Mouse (Mus musculus) midbrain, embryonic 13.5 days (tissue): ENCODE data around the gene Gm21969. TPM values are rescaled to one million over a fixed set of nuclear protein-coding genes. Genes with fewer than 3 reads are reported as not detected.

Experiments
- ATAC-seq: fragments of 200-750 bp; cut with Nextera tagmentation; 2 replicates; pipeline ENCODE4 v1.8.0; 2017; ENCODE audit warnings: mild to moderate bottlenecking, moderate TSS enrichment, moderate library complexity
- H3K27ac ChIP-seq: fragments of 300-500 bp; sonication (generic); 2 replicates; pipeline ENCODE4 v1.5.1; 2015; ENCODE audit warnings: inconsistent platforms, mild to moderate bottlenecking, moderate library complexity
- H3K27me3 ChIP-seq: fragments of 300-500 bp; sonication (generic); 2 replicates; pipeline ENCODE4 v1.6.1; 2015; ENCODE audit warnings: mild to moderate bottlenecking, inconsistent platforms
- H3K36me3 ChIP-seq: fragments of 300-500 bp; sonication (generic); 2 replicates; pipeline ENCODE4 v1.6.1; 2015; ENCODE audit warnings: mild to moderate bottlenecking, inconsistent platforms
- H3K4me1 ChIP-seq: fragments of 300-500 bp; sonication (generic); replicated peaks from 2 replicates; pipeline ENCODE4 v1.6.1; 2015; ENCODE audit warnings: inconsistent platforms
- H3K4me2 ChIP-seq: fragments of 300-500 bp; sonication (generic); replicated peaks from 2 replicates; pipeline ENCODE4 v1.6.1; 2015; ENCODE audit warnings: moderate library complexity, mild to moderate bottlenecking, inconsistent platforms
- H3K4me3 ChIP-seq: fragments of 300-500 bp; sonication (generic); replicated peaks from 2 replicates; pipeline ENCODE4 v1.5.1; 2015; ENCODE audit warnings: mild to moderate bottlenecking, inconsistent platforms
- H3K9ac ChIP-seq: fragments of 300-500 bp; sonication (generic); replicated peaks from 2 replicates; pipeline ENCODE4 v1.6.1; 2015; ENCODE audit warnings: mild to moderate bottlenecking, inconsistent platforms
- H3K9me3 ChIP-seq: fragments of 300-500 bp; sonication (generic); 2 replicates; pipeline ENCODE4 v1.6.1; 2016; ENCODE audit warnings: mild to moderate bottlenecking, inconsistent platforms
- WGBS: fragments of 180-500 bp; shearing (Covaris S2); methylation state at CpG from one replicate; pipeline ENCODE4 v1.1.7; 2015; 5-methylcytosine and 5-hydroxymethylcytosine counted together
- polyA plus RNA-seq: library from polyadenylated mRNA; unstranded; fragments of >200 nt; fragmentation: Nextera tagmentation; extraction: Ambion mirVana; gene quantifications from 2 replicates; pipeline ENCODE4 v1.2.1, GENCODE M21; 2015

Gene Gm21969
- polyA plus RNA-seq, 1 experiment from 2014 or later: not detected

DNA sequence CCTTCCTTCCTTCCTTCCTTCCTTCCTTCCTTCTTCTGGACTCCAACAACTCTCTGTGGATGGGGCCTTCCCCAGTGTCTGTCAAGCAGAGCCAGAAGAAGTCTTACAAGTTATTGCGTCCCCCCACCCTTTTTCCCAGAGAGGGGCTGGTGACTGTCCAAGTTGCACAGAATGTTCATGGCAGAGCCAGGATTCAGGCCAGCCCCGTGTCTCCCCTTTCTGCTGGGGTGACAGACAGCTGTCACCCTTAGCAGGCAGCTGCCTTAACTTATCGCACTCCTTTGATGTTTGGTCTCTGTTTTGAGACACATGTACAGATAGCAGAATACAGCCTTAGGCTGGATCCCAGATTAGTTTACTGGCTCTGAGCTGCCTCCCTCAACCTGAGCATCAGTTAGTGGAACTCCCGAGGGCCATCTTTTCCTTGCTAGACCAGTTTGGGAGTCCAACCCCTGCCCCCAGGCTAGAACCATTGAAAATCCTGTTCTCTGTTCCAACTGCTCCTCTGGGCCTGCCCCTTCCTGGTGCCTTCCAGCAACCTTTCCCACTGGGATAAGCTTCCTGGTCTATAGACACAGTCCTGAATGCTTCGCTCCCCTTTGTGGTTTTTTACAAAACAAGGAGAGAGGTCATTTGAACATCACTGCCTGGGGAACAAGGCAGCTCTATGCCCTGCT, 13.5 kb upstream of the Gm21969 start:
- Histone ChIP-seq H3K36me3 (no peaks in the 10 kb centered on the region), H3K27ac (peak overlapping the region; percentile 47), H3K4me3 (no peak overlapping the region), H3K27me3 (no peaks in the 10 kb centered on the region), H3K9ac (0 out of 2 replicates have a peak overlapping the region, but pooled peaks have one; percentile 37), H3K9me3 (no peaks in the 10 kb centered on the region), H3K4me2 (no peak overlapping the region), H3K4me1 (peaks cover 17% of the 10 kb centered on the region)
- WGBS: 44% methylated on average over 5 of the region's 5 CpGs
- ATAC-seq: no peak

DNA sequence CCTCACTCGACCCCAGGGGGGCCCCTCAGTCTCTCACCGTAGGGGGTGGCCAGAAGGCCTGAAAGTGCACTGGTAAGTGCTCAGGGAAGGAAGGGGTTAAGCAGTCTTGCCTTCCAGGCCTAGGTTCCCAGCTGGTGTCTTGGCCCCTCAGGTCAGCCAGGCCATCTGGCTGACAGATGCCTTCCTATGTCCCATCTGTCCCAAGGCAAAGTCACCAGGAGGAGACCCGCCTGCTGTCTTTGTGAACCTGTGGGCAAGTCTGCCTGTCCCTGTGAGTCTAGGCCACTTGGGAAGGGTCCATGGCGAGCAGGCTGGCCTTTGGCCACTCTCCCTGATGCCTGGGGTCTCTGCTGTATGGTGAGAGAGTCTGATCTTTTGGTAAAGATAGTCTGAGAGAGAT, 12.5 kb upstream of the Gm21969 start:
- no peak overlapping the region for H3K4me2 ChIP-seq
- H3K27ac ChIP-seq: peak overlapping the region; percentile 47

DNA sequence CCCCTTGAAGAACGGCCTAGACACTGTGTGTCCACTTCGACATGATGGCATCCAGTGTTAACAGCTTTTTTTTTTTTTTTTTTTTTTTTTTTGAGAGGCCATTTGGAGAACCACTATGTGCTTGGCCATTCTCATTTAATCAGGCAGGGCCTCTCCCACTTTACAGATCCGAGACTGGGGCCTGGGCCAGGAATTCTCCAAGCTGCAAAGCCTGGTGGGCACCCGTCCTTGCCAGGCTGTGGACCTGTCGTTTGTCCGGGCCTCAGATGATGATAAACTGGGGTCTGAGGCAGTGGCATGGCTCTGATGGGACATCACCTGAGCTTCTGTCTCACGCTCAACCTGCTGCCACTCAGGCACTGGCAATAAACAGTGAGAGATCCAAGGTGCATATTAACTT, 10.1 kb upstream of the Gm21969 start:
- no peaks in the 10 kb centered on the region for H3K9me3 ChIP-seq
- no peak for ATAC-seq
- H3K4me1 ChIP-seq: peaks cover 42% of the 10 kb centered on the region
- 87% methylated on average over 7 of the region's 7 CpGs for WGBS
- H3K36me3 ChIP-seq: no peaks in the 10 kb centered on the region
- H3K4me2 ChIP-seq: no peak overlapping the region
- 0 out of 2 replicates have a peak, but pooled peaks cover 3% of the 10 kb centered on the region for H3K27me3 ChIP-seq
- no peak overlapping the region for H3K9ac ChIP-seq
- no peak overlapping the region for H3K27ac ChIP-seq
- no peak overlapping the region for H3K4me3 ChIP-seq

More for the DNA sequence above, 12.5 kb upstream of the Gm21969 start:
- H3K9ac ChIP-seq: no peak overlapping the region
- 27% methylated on average over 4 of the region's 4 CpGs for WGBS
- H3K4me1 ChIP-seq: peaks cover 17% of the 10 kb centered on the region
- ATAC-seq: peak; percentile 25; the same call in 1 of the 2 replicates
- 0 out of 2 replicates have a peak, but pooled peaks cover 2% of the 10 kb centered on the region for H3K27me3 ChIP-seq
- no peaks in the 10 kb centered on the region for H3K9me3 ChIP-seq
- no peaks in the 10 kb centered on the region for H3K36me3 ChIP-seq
- no peak overlapping the region for H3K4me3 ChIP-seq

- no peak for ATAC-seq
- WGBS: 79% methylated on average over 6 of the region's 6 CpGs
- peaks cover 46% of the 10 kb centered on the region for H3K4me1 ChIP-seq
Observed at GRCm38 (mm10) chr4:139593383-139593782, 9.6 kb upstream of the Gm21969 start.

DNA sequence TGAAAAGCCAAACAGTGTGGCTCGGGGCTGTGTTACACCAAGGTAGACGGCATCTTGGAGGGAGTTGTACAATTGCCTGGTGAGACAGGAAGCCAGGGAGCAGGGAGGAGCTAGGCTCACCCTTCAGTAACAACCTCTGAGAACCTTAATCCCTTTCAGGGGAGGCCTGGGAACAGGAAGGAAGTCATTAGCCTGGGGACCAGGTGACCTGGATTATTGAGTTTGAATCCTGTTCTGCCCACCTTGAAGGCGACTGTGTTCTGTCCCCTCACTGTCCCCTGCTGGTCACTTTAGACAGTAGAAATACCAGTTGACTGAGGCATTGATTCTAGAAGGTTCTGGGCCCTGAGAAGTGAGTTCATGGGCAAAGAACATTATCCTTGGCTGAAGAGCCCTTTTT, 8.9 kb upstream of the Gm21969 start:
- Histone ChIP-seq H3K4me1 (peaks cover 53% of the 10 kb centered on the region), H3K9ac (no peak overlapping the region), H3K4me3 (no peak overlapping the region), H3K27ac (no peak overlapping the region), H3K9me3 (no peaks in the 10 kb centered on the region), H3K36me3 (no peaks in the 10 kb centered on the region), H3K4me2 (no peak overlapping the region), H3K27me3 (0 out of 2 replicates have a peak, but pooled peaks cover 3% of the 10 kb centered on the region)
- no peak for ATAC-seq
- 60% methylated on average over 3 of the region's 3 CpGs for WGBS

More at GRCm38 (mm10) chr4:139593383-139593782, 9.6 kb upstream of the Gm21969 start:
- 0 out of 2 replicates have a peak, but pooled peaks cover 3% of the 10 kb centered on the region for H3K27me3 ChIP-seq
- no peaks in the 10 kb centered on the region for H3K36me3 ChIP-seq
- H3K9me3 ChIP-seq: no peaks in the 10 kb centered on the region
- no peak overlapping the region for H3K27ac ChIP-seq
- H3K4me2 ChIP-seq: no peak overlapping the region
- H3K9ac ChIP-seq: no peak overlapping the region
- no peak overlapping the region for H3K4me3 ChIP-seq

- Histone ChIP-seq H3K9me3 (no peaks in the 10 kb centered on the region), H3K9ac (no peak overlapping the region), H3K4me1 (peaks cover 58% of the 10 kb centered on the region), H3K27me3 (0 out of 2 replicates have a peak, but pooled peaks cover 3% of the 10 kb centered on the region), H3K4me2 (no peak overlapping the region), H3K27ac (peak overlapping the region; percentile 30; the same call in 1 of the 2 replicates), H3K36me3 (no peaks in the 10 kb centered on the region), H3K4me3 (no peak overlapping the region)
- peak; percentile 41 for ATAC-seq
- WGBS: 14% methylated on average over 9 of the region's 9 CpGs
Observed at GRCm38 (mm10) chr4:139596715-139597114, 6.3 kb upstream of the Gm21969 start.

DNA sequence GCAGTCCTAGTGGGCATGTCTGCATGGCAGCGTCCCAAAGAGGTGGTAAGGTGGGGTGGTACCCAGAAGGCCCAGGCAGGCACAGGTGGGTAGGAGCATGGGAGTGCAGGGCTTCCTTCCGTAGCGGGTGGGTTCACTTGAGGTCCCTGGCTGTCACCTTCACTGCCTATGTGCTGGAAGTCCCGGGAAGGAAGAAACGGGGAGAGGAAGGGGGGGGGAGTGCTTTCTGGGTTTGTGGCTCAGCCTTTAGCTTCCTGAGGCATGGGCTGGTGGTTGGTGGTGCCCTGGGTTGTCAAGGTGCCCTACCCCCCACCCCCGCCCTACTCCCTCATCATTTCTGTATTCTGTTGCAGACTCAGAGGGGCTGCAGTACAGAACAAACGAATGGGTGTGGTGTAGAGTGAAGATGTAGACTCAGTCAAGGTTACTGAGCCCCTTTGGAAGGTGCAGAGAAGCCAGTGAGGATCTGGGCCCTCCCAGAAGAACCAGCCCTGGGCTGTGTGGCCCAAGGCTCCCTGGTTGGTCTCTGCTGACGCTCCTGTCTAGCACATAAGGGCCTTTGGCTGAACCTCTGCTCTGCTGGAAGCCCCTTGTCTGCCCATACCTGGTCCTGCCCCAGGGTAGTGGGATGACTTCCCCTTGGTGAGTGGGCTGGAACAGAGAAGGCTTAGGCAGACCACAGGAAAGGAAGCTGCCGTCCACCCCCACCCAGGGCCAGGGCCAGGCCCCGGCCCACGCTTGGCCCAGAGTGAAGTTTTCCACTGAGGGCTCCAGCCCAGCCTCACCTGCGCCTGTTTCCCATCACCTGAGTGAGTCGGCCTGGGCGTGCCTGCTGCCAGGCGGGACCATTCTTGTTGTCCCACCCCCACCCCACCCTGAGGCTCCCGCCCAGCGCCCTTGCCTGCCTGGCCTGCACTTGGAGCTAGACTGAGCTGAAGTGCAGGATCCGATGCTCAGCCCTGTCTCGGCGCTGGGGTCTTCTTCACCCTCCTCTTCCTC, 5.4 kb upstream of the Gm21969 start:
- ATAC-seq: peak; percentile 18; the same call in 1 of the 2 replicates
- Histone ChIP-seq H3K27me3 (0 out of 2 replicates have a peak, but pooled peaks cover 3% of the 10 kb centered on the region), H3K9me3 (no peaks in the 10 kb centered on the region), H3K9ac (no peak overlapping the region), H3K4me1 (peaks cover 66% of the 10 kb centered on the region), H3K4me2 (no peak overlapping the region), H3K27ac (peak overlapping the region; percentile 30; the same call in 1 of the 2 replicates), H3K4me3 (no peak overlapping the region), H3K36me3 (no peaks in the 10 kb centered on the region)
- WGBS: 66% methylated on average over 19 of the region's 20 CpGs

DNA sequence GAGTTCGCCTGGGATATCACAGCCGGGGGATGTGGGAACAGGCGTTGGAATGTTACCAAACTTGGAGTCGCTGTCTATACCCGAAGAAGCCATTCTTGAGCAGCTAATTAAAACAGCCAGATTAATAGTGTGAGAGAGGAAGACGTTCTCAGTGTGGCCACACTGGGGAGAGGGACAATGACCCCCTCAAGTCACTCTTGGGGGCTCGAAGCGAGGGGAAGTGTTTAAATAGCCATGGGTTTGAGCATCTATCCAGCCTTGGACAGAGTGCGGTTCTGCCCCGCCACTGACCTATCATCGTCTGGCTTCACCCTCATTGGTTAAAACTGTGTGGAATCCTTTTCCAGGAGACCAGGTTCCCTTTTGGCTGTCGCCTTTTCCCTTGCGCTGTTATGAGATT, 4.6 kb upstream of the Gm21969 start:
- Histone ChIP-seq H3K9me3 (no peaks in the 10 kb centered on the region), H3K9ac (peak overlapping the region; percentile 37; the same call in 1 of the 2 replicates), H3K4me2 (peak overlapping the region; percentile 48), H3K27me3 (0 out of 2 replicates have a peak, but pooled peaks cover 3% of the 10 kb centered on the region), H3K4me3 (no peak overlapping the region), H3K27ac (peak overlapping the region; percentile 86), H3K36me3 (no peaks in the 10 kb centered on the region), H3K4me1 (peaks cover 66% of the 10 kb centered on the region)
- ATAC-seq: no peak
- 37% methylated on average over 13 of the region's 13 CpGs for WGBS

DNA sequence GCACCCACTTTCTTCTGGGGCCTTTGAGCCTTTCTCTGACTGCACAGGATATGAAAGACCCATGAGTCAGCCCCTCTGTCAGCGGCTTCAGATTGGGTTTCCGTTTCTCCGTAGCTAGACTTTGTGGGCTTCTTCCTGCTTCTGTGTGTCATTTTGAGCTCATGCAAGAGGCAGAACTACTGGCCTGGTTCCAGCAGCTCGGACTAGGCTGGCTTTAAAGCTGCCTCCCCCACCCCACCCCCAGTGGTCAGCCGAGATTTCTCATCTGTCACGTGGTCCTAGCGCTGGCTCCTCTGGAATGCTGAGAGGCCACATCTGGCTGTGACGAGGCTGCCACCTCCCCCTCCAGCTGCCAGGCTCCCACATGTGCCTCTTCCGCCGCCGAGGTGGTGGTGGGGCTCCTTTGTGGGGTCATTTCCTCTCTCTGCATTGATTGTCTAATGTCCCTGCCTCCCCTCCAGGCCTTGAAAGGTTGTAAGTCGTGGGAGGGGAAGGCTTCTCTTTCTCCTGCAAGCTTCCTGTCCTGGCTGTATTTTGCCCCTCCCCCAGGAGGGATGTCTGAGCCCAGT, 4.0 kb upstream of the Gm21969 start:
- peak; percentile 29 for ATAC-seq
- Histone ChIP-seq H3K9me3 (no peaks in the 10 kb centered on the region), H3K36me3 (no peaks in the 10 kb centered on the region), H3K4me3 (peak overlapping the region; percentile 11; the same call in 1 of the 2 replicates), H3K4me1 (peaks cover 66% of the 10 kb centered on the region), H3K27me3 (0 out of 2 replicates have a peak, but pooled peaks cover 3% of the 10 kb centered on the region), H3K4me2 (peak overlapping the region; percentile 48), H3K9ac (peak overlapping the region; percentile 37), H3K27ac (peak overlapping the region; percentile 86)
- 1% methylated on average over 12 of the region's 12 CpGs for WGBS

DNA sequence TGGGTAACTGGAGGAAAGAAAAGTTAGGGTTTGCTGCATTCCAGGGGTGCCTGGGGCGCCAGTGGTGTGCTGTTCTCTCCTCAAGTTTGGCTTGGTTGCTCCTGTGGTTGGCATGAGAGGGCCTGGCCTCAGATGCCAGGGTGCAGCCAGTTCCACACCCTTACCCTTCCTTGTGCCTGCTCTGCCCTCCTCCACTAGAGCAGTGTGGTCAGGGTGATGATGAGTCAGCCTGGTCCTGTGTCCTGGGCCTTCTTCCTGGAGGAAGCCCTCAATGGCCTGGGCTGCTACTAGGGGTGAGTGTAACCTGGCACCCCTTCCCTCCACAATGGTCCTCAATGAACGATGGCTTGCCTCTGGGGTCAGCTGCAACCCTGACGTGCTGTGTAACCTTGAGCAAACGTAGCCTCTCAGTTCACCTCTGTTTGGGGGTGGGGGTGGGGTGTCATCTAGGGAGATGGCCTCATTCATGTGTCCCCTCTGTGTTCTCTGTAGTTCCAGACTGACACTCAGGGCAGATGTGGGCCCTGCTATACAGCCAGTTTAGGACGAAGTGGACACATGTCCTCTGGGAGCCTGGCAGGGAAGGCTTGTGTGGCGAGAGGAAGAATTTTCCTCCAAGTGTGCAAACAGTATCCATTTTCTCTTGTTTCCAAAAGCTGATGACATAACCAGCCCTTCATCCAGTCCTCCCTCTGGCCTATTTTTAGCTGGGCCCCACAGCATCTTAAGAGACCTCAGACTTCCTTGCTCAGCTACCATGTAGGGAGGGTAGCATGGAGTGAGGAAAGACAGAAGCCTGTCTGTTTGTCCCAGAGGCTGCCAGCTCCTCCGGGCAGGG, 1.2 kb upstream of the Gm21969 start:
- H3K9me3 ChIP-seq: no peaks in the 10 kb centered on the region
- H3K4me2 ChIP-seq: no peak overlapping the region
- peaks cover 50% of the 10 kb centered on the region for H3K4me1 ChIP-seq
- no peak overlapping the region for H3K9ac ChIP-seq
- H3K27me3 ChIP-seq: no peaks in the 10 kb centered on the region
- H3K36me3 ChIP-seq: peaks cover 13% of the 10 kb centered on the region; the same call in 1 of the 2 replicates
- H3K4me3 ChIP-seq: no peak overlapping the region
- no peak overlapping the region for H3K27ac ChIP-seq
- whole genome bisulfite sequencing: 76% methylated on average over 7 of the region's 7 CpGs
- ATAC-seq: no peak

DNA sequence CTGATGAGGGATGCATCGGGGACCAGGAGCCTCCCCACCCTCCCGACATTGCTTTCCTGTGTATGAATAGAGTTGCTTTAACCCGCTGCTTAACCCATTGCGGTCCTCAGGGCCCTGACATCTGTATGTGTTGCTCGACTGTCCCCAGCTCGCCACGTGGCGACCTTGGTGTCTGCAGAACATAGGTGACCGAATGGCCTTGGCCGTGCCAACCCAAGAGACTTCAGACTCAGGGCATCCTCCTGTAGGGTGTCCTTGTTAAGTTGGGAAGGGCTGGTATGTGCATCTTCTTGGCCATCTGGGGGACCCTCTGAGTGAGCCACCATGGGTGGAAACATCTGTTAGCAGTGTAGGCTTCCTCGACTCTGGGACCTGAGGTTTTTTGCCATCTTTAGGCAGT, 2.2 kb downstream of the Gm21969 start:
- 84% methylated on average over 11 of the region's 11 CpGs for WGBS
- H3K4me3 ChIP-seq: no peak overlapping the region
- H3K9ac ChIP-seq: no peak overlapping the region
- peaks cover 22% of the 10 kb centered on the region; the same call in 1 of the 2 replicates for H3K36me3 ChIP-seq
- H3K27ac ChIP-seq: no peak overlapping the region
- no peaks in the 10 kb centered on the region for H3K9me3 ChIP-seq
- peaks cover 20% of the 10 kb centered on the region for H3K4me1 ChIP-seq
- ATAC-seq: no peak
- H3K27me3 ChIP-seq: no peaks in the 10 kb centered on the region
- H3K4me2 ChIP-seq: no peak overlapping the region
